Mouse (Mus musculus) urinary bladder, postnatal 4 days (tissue): ENCODE data around the gene Pzp.

Experiments used
- DNase-seq, 2 experiments: peaks; one replicate each; pipeline ENCODE4 v3.0.0; 2021 to 2022; ENCODE audit warnings: low spot score in 2 of 2

Gene Pzp

GRCm38 (mm10) chr6:128526601-128527000, at the start of gene Pzp:
TSS of gene Pzp (minus strand) at chr6:128526720.
- no peak for DNase-seq

DNA sequence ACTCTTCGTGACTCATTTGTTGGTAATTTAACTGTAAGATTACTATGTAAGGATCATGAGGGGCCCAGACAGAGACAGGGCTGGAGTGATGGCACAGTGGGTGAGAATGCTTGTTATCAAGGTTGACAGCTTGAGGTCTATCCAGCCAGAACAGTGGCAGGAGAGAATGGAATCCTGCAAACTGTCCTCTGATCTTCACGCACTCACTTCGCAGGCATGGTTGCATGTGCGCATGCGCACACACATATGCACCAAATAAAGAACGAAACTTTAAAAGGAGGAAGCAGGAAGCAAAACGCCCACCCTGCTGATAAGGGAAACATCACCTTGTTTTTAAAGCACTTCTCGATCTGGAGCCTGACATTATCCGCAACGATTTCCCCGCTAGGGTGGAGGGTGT, 40.1 kb upstream of the Pzp start:
- DNase-seq = no peak

DNA sequence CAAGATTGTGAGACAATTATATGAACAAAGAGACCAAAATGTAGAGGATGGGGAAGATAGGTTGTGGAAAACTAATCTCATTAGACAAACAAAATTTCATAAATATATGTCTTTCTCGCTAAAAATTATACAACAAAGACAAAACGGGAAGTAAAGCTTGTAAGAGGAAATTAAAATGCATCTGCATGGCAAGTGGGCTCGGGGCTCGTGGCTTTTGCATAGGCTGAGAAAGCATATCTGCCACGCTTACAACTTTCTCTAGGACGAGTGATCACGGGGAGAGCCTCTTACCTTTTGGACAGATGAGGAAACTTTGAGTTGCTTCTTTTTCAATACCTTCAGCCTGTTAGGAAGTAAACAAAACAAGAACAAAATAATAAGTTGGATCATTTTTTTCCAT, 27.5 kb upstream of the Pzp start:
- DNase-seq = no peak

DNA sequence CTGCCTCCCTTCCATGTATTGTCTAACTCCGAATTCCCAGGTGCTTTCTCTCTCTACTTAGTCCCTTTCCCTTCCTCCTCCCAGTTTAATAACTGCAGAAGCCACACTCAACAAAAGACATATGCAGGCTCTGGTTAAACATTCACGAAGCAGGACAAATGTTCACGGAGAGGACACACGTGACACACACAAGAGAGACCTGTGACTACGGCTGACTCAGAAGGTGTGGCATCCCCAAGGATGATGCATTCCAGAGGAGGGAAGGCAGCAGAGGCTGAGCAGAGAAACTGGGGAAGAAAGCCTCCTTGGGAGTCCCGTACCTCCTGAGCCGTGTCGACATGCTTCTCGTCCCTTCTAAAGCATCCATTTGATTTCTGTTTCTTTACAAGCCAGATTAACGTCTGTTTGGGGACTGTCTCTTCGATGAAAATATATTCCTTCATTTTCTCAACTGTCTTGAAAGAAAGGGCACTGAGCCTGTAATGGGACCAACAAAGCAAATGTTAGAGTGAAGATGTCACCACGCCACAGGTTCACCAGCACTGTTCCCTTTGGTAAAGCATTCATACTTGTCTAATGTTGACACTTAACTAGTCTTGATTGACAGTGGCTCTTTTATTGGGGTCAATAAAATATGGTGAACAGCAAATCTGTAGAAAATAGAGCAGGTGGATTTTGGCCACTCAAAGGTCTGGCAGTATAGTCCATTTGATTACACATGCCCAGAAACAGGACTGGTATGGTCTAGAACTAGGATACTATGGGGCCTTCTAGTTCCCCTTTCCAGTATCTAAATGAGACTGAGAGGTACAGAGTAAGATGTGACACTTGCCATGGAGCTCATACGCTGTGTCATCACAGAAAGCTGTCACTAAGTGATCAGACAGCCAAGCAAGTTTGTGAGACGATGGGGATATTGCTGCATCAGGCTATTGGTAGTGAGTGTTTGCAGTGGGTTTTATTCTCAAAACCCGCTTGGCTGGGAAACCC, 23.2 kb upstream of the Pzp start:
- no peak for DNase-seq

DNA sequence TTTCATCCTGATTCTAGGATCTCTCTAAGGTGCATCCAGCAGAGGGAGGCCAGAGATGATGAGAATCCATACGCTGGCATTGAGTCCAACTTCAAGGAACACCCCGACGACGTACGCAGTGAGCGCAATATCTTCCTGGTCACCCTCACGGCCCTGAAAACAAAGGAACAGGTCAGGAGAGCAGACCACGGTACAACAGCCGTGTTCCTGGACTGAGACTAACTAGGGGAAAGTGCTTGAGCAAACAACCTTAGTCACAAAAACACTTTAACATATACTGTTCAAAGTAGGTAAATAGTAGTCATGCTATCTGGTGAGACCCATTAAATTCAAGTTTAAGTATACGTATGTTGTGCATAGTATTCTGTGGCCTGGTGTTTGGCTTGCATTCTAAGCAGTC, 22.0 kb upstream of the Pzp start:
- DNase-seq = no peak

- no peak for DNase-seq
These were observed 18.9 kb upstream of the Pzp start for GRCm38 (mm10) chr6:128545402-128545801.

DNA sequence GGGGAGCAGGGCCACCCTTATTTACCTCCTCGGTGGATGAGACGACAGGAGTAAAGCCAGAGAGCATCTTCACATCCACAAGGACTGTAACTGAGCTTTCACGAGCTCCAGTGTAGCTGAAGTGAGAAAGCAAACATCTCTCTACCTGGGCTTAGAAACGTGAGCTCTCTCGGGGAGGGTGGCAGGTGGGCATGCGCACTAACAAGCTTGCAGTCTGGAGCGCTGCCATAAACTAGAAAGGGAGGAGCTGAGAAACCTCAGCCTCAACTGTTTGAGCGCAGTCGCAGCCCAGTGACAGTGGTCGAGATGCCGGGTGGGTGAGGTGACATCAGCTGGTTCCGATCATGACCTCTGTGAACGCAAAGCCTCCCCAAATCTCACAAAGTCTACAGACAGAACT, 16.7 kb upstream of the Pzp start:
- DNase-seq = no peak

- DNase-seq = no peak
These were observed 8.7 kb upstream of the Pzp start for GRCm38 (mm10) chr6:128535250-128535649.

- no peak for DNase-seq
These were observed 6.8 kb upstream of the Pzp start for GRCm38 (mm10) chr6:128533296-128533695.

DNA sequence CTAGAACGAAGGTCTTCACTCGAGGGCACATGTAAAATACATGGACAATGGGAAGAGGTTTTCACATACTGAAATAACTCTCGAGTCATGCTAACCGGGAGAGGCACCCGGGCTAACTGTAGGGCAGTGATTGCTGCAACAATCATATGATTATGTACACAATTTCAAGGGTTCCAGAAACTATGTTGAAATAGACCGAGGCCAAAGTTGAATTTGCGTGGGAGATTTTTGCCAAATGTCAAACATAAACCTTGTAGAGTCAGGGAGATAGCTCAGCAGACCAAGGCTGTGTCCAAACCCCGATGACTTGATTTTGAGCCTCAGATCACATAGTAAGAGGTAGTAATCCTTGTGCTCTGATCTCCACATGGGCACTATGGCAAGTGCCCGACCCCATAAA, 6.2 kb upstream of the Pzp start:
- DNase-seq = no peak

DNA sequence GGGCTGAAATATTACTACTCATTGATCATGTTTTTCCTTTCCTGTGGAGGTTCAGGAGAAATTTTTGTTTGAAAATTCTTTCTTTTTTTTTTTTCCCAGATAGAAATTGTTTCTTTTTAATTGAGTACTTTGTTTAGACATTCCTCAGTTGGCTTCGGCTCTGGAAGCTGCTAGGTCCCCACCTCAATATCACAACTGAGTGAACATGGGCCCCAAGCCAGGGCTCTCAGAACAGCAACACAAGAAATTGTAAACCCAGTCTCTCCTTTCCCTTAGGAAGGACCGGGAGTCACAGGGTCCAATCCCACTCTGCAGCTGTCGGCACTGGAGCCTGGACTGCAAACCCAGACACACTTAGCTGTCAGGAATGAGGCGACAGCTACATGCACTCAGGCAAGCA, 2.0 kb upstream of the Pzp start:
- no peak for DNase-seq

- DNase-seq = no peak
These were observed 590 bp upstream of the Pzp start for GRCm38 (mm10) chr6:128527110-128527509.

- DNase-seq = no peak
These were observed 719 bp downstream of the Pzp start for GRCm38 (mm10) chr6:128525801-128526200.

- no peak for DNase-seq
These were observed 3.2 kb downstream of the Pzp start for GRCm38 (mm10) chr6:128523360-128523759.

GRCm38 (mm10) chr6:128519159-128519558, 7.4 kb downstream of the Pzp start:
- no peak for DNase-seq

DNA sequence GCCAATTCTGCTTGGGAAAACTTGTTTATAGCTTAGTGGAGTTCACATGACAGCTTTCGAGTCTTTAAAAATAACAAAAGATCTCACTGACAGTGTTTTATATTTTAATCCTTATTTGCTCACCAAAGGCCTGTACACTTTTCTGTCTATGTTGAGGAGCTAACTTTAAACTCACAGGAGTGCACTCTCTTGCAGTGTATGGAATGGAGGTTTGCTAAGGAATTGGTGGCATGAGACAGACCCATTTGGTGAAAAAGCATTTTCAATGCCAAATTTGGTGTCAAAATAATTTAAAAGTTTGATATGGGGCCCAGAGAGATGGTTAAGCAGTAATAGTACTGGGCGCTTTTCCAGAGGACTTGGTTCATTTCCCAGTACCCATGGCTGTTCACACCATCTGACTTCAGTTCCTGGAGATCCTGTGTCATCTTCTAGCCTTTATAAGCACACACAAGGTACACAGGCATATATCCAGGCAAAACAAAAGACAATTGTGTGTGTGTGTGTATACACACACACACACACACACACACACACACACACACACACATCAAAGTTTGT, 20.8 kb downstream of the Pzp start:
- DNase-seq = no peak

DNA sequence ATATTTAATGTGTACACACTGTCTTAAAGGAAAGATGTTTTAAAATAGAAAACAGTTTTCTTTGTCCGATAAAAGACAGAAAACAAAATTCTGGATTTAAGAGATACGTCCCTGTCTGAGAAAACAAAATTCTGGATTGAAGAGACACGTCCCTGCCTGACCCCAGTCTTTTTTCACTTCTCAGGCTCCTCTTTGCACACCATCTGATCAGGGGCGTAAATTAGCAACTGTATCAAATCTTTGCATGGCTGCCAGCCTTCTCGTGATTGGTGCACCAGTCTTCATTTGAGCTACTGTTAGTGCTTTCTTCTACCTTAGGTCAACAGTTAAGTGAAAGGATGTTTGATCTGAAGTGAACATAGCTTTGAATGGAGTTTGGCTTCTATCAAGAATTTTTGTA, 21.8 kb downstream of the Pzp start:
- DNase-seq = no peak

DNA sequence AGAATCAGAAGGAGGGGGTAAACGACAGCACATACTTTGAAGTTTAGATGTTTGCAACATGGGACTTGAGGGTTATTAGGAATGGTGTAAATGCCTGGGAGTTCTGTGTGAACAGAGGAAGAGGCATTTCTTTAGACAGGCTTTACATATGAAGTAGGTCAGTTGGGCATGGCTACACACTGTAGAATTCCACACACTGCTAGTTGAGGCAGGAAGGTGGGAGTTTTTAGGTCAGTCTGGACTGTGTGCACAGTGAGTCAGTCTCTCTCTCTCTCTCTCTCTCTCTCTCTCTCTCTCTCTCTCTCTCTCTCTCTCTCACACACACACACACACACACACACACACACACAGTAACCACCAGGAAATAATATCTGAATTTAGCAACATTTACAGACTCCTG, 31.2 kb downstream of the Pzp start:
- no peak for DNase-seq

DNA sequence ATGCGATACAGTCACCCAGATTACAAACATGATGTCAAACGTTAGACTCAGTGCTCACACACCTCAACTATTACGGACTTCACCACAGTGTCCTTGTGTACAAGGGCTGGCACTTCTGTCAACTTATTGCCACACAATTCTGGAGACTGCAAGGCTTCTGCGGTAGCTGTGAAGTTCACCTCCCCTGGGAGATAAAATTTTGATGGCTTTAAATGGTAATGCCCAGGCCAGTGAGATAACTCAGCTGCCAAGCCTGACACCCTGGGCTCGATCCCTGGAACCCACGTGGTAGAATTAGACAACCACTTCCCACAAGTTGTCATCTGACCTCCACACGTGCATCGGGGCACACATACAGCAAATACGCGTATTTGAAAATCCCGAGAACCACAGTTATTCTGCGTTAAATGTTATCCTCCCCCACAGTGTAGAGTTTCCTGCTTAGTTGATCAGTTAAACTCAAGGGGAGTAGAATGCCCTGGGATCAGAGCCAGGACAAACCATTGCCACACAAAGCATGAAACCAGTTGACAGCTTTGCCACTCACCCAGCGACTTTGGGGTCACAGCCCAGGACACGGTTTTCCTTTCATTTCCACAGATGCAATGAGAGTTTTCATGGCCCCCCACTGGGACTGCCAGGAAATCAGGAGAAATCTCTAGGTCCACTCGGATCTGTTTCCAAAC, 31.7 kb downstream of the Pzp start:
- no peak for DNase-seq

- DNase-seq = no peak
These were observed 34.6 kb downstream of the Pzp start for GRCm38 (mm10) chr6:128491916-128492315.

- no peak for DNase-seq
These were observed 36.4 kb downstream of the Pzp start for GRCm38 (mm10) chr6:128490141-128490540.

GRCm38 (mm10) chr6:128487736-128488135, 38.8 kb downstream of the Pzp start:
- no peak for DNase-seq
